12 mouse cellular contexts compared by ENCODE assay signal in the genomic region with DNA sequence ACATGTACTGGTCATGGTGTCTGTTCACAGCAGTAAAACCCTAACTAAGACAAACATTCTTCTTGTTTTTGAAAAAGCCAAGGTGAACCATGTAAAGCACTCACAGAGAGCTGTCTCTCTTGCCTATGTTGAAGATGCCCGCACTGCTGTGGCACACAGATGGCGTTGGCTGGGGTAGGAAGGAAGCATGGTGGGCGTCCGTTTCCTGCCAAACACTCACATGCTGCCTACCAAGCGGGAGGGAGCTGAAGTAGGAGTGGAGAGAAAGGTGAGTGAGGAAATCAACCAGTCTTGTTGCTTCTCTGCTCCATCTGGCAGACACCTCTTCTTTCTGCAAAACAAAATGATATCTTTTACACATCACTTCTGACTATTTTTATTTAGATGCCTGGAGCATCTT.
DNase-seq lines count a peak whose midpoint lies in the region; ATAC-seq lines count a peak whose summit lies in the region.
"Had no signal": no experiment of that assay in that cellular context is flagged by ENCODE, and none has a peak within 500 bp of the region (broad histone marks: within the 10 kb centered on the region; RNA-seq: fewer than 3 reads in every experiment).

No protein-coding gene starts in this region.

- no peaks in the 10 kb centered on the region for H3K9me3 ChIP-seq in heart, embryonic 10.5 days
- H3K9me3 ChIP-seq: forebrain, embryonic 12.5 days; lung, embryonic 15.5 days had no signal

- H3K4me3 ChIP-seq in heart, embryonic 10.5 days: no peak overlapping the region
- H3K4me3 ChIP-seq: forebrain, embryonic 12.5 days; lung, embryonic 15.5 days had no signal

- intact Hi-C loops in heart, postnatal 14 days (cut with DNase I): no loop called here

- H3K27ac ChIP-seq in heart, embryonic 10.5 days: no peak overlapping the region
- H3K27ac ChIP-seq: forebrain, embryonic 12.5 days; hindbrain, embryonic 14.5 days; lung, embryonic 15.5 days had no signal

- DNase-seq in heart, embryonic 10.5 days (ENCODE audit: low spot score): peak; percentile 39
- no peak for DNase-seq in heart, postnatal 14 days
- DNase-seq in cerebellum, adult 18-20 months: peak; percentile 76 to 80
- DNase-seq in layer of hippocampus, adult 9-10 months (ENCODE audit: low spot score): peak; percentile 38
- peak; percentile 74 for DNase-seq in telencephalon, adult 2 months (ENCODE audit: low read depth, low spot score)
- no peak for DNase-seq in lung, postnatal 14 days
- DNase-seq in gastrocnemius, adult 18-20 months (ENCODE audit: low spot score): no peak

- no peaks in the 10 kb centered on the region for H3K36me3 ChIP-seq in heart, embryonic 10.5 days
- H3K36me3 ChIP-seq: forebrain, embryonic 12.5 days; lung, embryonic 15.5 days had no signal

- 78% methylated on average over 5 of the region's 5 CpGs for WGBS in heart, embryonic 10.5 days

- H3K4me1 ChIP-seq in heart, embryonic 10.5 days: peaks cover 16% of the 10 kb centered on the region; the same call in 1 of the 2 replicates
- H3K4me1 ChIP-seq: forebrain, embryonic 12.5 days; lung, embryonic 15.5 days had no signal

- ATAC-seq in inflammation-experienced regulatory T-cells, adult 6 months: no peak

- H3K27me3 ChIP-seq in heart, embryonic 10.5 days (ENCODE audit: insufficient read depth, poor library complexity, severe bottlenecking): no peaks in the 10 kb centered on the region
- H3K27me3 ChIP-seq: CH12.LX; forebrain, embryonic 12.5 days; lung, embryonic 15.5 days had no signal

Comparison
In these comparisons a context has a peak if more than half of its experiments do, and no peak if none do; other contexts are left out.
1. DNase-seq: peak in heart, embryonic 10.5 days (single experiment), cerebellum, adult 18-20 months (2 of 2), layer of hippocampus, adult 9-10 months (single experiment) and telencephalon, adult 2 months (single experiment); none in heart, postnatal 14 days (0 of 2), lung, postnatal 14 days (single experiment) and gastrocnemius, adult 18-20 months (single experiment).